Mouse (Mus musculus) lung, embryonic 15.5 days (tissue): Measurements from ENCODE around the gene Ascc3. TPM values are rescaled to one million over a fixed set of nuclear protein-coding genes. Genes with fewer than 3 reads are reported as not detected.

ENCODE experiments used
- ATAC-seq: fragments of 200-750 bp; cut with Nextera tagmentation; 2 replicates; pipeline ENCODE4 v1.8.0; 2017; ENCODE audit warnings: moderate number of reproducible peaks, borderline replicate concordance; ENCODE audit not compliant: low FRiP score, low TSS enrichment; ENCODE audit errors: extremely low read depth
- H3K27ac ChIP-seq: fragments of 300-500 bp; sonication (generic); 2 replicates; pipeline ENCODE4 v1.5.1; 2015; ENCODE audit warnings: moderate library complexity, mild to moderate bottlenecking, inconsistent platforms
- H3K27me3 ChIP-seq: fragments of 300-500 bp; sonication (generic); 2 replicates; pipeline ENCODE4 v1.6.1; 2015; ENCODE audit warnings: inconsistent platforms
- H3K36me3 ChIP-seq: fragments of 300-500 bp; sonication (generic); 2 replicates; pipeline ENCODE4 v1.6.1; 2015; ENCODE audit warnings: inconsistent platforms
- H3K4me1 ChIP-seq: fragments of 300-500 bp; sonication (generic); 2 replicates; pipeline ENCODE4 v1.6.1; 2015; ENCODE audit warnings: inconsistent platforms
- H3K4me2 ChIP-seq: fragments of 300-500 bp; sonication (generic); 2 replicates; pipeline ENCODE4 v1.6.1; 2015; ENCODE audit warnings: inconsistent platforms, mild to moderate bottlenecking, moderate library complexity
- H3K4me3 ChIP-seq: fragments of 300-500 bp; sonication (generic); 2 replicates; pipeline ENCODE4 v1.5.1; 2015; ENCODE audit warnings: mild to moderate bottlenecking, inconsistent platforms
- H3K9ac ChIP-seq: fragments of 300-500 bp; sonication (generic); 2 replicates; pipeline ENCODE4 v1.6.1; 2015; ENCODE audit warnings: inconsistent platforms
- H3K9me3 ChIP-seq: fragments of 300-500 bp; sonication (generic); 2 replicates; pipeline ENCODE4 v1.6.1; 2016; ENCODE audit warnings: inconsistent platforms
- WGBS: fragments of 180-500 bp; shearing (Covaris S2); methylation state at CpG from one replicate; pipeline ENCODE4 v1.1.7; 2015; 5-methylcytosine and 5-hydroxymethylcytosine counted together
- polyA plus RNA-seq: library from polyadenylated mRNA; unstranded; fragments of >200 nt; fragmentation: Nextera tagmentation; extraction: Ambion mirVana; gene quantifications from 2 replicates; pipeline ENCODE4 v1.2.1, GENCODE M21; 2015

Gene Ascc3
- polyA plus RNA-seq, 1 experiment from 2014 or later, result 21.5 TPM

- Histone ChIP-seq H3K27ac (no peak overlapping the region), H3K4me1 (no peaks in the 10 kb centered on the region), H3K4me3 (no peak overlapping the region), H3K9ac (no peak overlapping the region), H3K9me3 (no peaks in the 10 kb centered on the region), H3K27me3 (no peaks in the 10 kb centered on the region), H3K36me3 (no peaks in the 10 kb centered on the region), H3K4me2 (no peak overlapping the region)
- 72% methylated on average over 7 of the region's 7 CpGs for WGBS
- no peak for ATAC-seq
Observed at GRCm38 (mm10) chr10:50763457-50764310, 171.2 kb downstream of the Ascc3 start.

GRCm38 (mm10) chr10:50772811-50773210 lies 180.3 kb downstream of the Ascc3 start:
- Histone ChIP-seq H3K27me3 (no peaks in the 10 kb centered on the region), H3K4me1 (no peaks in the 10 kb centered on the region), H3K9me3 (no peaks in the 10 kb centered on the region), H3K4me2 (no peak overlapping the region), H3K9ac (no peak overlapping the region), H3K36me3 (no peaks in the 10 kb centered on the region), H3K27ac (no peak overlapping the region), H3K4me3 (no peak overlapping the region)
- no peak for ATAC-seq
- 62% methylated on average over 2 of the region's 2 CpGs for WGBS

GRCm38 (mm10) chr10:50773846-50774245 lies 181.4 kb downstream of the Ascc3 start:
- Histone ChIP-seq H3K27me3 (no peaks in the 10 kb centered on the region), H3K9ac (no peak overlapping the region), H3K9me3 (no peaks in the 10 kb centered on the region), H3K4me2 (no peak overlapping the region), H3K4me1 (no peaks in the 10 kb centered on the region), H3K27ac (no peak overlapping the region), H3K4me3 (no peak overlapping the region), H3K36me3 (no peaks in the 10 kb centered on the region)
- no peak for ATAC-seq
- WGBS, result 71% methylated on average over 2 of the region's 2 CpGs

GRCm38 (mm10) chr10:50792840-50793239 lies 200.4 kb downstream of the Ascc3 start:
- Histone ChIP-seq H3K27me3 (no peaks in the 10 kb centered on the region), H3K4me3 (no peak overlapping the region), H3K36me3 (no peaks in the 10 kb centered on the region), H3K9me3 (no peaks in the 10 kb centered on the region), H3K4me2 (no peak overlapping the region), H3K27ac (no peak overlapping the region), H3K4me1 (no peaks in the 10 kb centered on the region), H3K9ac (no peak overlapping the region)
- ATAC-seq, result no peak
- 48% methylated on average over 5 of the region's 5 CpGs for whole genome bisulfite sequencing

- H3K4me3 ChIP-seq, result no peak overlapping the region
- H3K4me1 ChIP-seq, result no peaks in the 10 kb centered on the region
- H3K4me2 ChIP-seq, result no peak overlapping the region
- 42% methylated on average over 2 of the region's 2 CpGs for WGBS
- no peak overlapping the region for H3K9ac ChIP-seq
- ATAC-seq, result peak; percentile 55; the same call in 1 of the 2 replicates
- H3K27me3 ChIP-seq, result no peaks in the 10 kb centered on the region
- peak overlapping the region; percentile 33; the same call in 1 of the 2 replicates for H3K27ac ChIP-seq
- no peaks in the 10 kb centered on the region for H3K9me3 ChIP-seq
- H3K36me3 ChIP-seq, result no peaks in the 10 kb centered on the region
Observed at GRCm38 (mm10) chr10:50801594-50801993, 209.1 kb downstream of the Ascc3 start.

- Histone ChIP-seq H3K9me3 (no peaks in the 10 kb centered on the region), H3K36me3 (no peaks in the 10 kb centered on the region), H3K27me3 (no peaks in the 10 kb centered on the region), H3K4me1 (no peaks in the 10 kb centered on the region), H3K27ac (no peak overlapping the region; the same call in 1 of the 2 replicates), H3K9ac (no peak overlapping the region), H3K4me2 (no peak overlapping the region), H3K4me3 (no peak overlapping the region)
- 66% methylated on average over 2 of the region's 2 CpGs for WGBS
- ATAC-seq, result no peak
Observed at GRCm38 (mm10) chr10:50802380-50802779, 209.9 kb downstream of the Ascc3 start.

GRCm38 (mm10) chr10:50806166-50806565 lies 213.7 kb downstream of the Ascc3 start:
- no peak for ATAC-seq
- Histone ChIP-seq H3K9ac (no peak overlapping the region), H3K4me2 (no peak overlapping the region), H3K36me3 (no peaks in the 10 kb centered on the region), H3K9me3 (no peaks in the 10 kb centered on the region), H3K4me3 (no peak overlapping the region), H3K27me3 (no peaks in the 10 kb centered on the region), H3K4me1 (no peaks in the 10 kb centered on the region), H3K27ac (no peak overlapping the region)
- WGBS, result 71% methylated on average over 2 of the region's 2 CpGs

GRCm38 (mm10) chr10:50822363-50822762 lies 229.9 kb downstream of the Ascc3 start:
- Histone ChIP-seq H3K27me3 (no peaks in the 10 kb centered on the region), H3K9ac (no peak overlapping the region), H3K27ac (no peak overlapping the region), H3K4me3 (no peak overlapping the region), H3K4me1 (no peaks in the 10 kb centered on the region), H3K4me2 (no peak overlapping the region), H3K36me3 (no peaks in the 10 kb centered on the region), H3K9me3 (no peaks in the 10 kb centered on the region)
- ATAC-seq, result no peak
- WGBS, result 82% methylated on average over 1 of the region's 1 CpGs

GRCm38 (mm10) chr10:50826829-50827228 lies 234.4 kb downstream of the Ascc3 start:
- no peaks in the 10 kb centered on the region for H3K27me3 ChIP-seq
- H3K9ac ChIP-seq, result no peak overlapping the region

GRCm38 (mm10) chr10:50834533-50834932 lies 242.1 kb downstream of the Ascc3 start:
- ATAC-seq, result no peak
- H3K9ac ChIP-seq, result no peak overlapping the region
- WGBS, result 72% methylated on average over 2 of the region's 2 CpGs
- H3K9me3 ChIP-seq, result no peaks in the 10 kb centered on the region
- H3K27me3 ChIP-seq, result no peaks in the 10 kb centered on the region
- H3K4me1 ChIP-seq, result no peaks in the 10 kb centered on the region
- H3K36me3 ChIP-seq, result no peaks in the 10 kb centered on the region
- H3K27ac ChIP-seq, result no peak overlapping the region
- no peak overlapping the region for H3K4me3 ChIP-seq
- no peak overlapping the region for H3K4me2 ChIP-seq

More at GRCm38 (mm10) chr10:50826829-50827228, 234.4 kb downstream of the Ascc3 start:
- Histone ChIP-seq H3K9me3 (no peaks in the 10 kb centered on the region), H3K4me3 (no peak overlapping the region), H3K4me1 (no peaks in the 10 kb centered on the region), H3K27ac (no peak overlapping the region), H3K4me2 (no peak overlapping the region), H3K36me3 (no peaks in the 10 kb centered on the region)
- ATAC-seq, result no peak

- no peaks in the 10 kb centered on the region for H3K9me3 ChIP-seq
- no peaks in the 10 kb centered on the region for H3K27me3 ChIP-seq
- WGBS, result 87% methylated on average over 3 of the region's 3 CpGs
- no peak overlapping the region for H3K4me2 ChIP-seq
- ATAC-seq, result no peak
- no peaks in the 10 kb centered on the region for H3K4me1 ChIP-seq
- H3K36me3 ChIP-seq, result 0 out of 2 replicates have a peak, but pooled peaks cover 7% of the 10 kb centered on the region
- no peak overlapping the region for H3K4me3 ChIP-seq
- no peak overlapping the region for H3K9ac ChIP-seq
- no peak overlapping the region for H3K27ac ChIP-seq
Observed at GRCm38 (mm10) chr10:50843363-50843762, 250.9 kb downstream of the Ascc3 start.

GRCm38 (mm10) chr10:50868202-50868601 lies 275.7 kb downstream of the Ascc3 start:
- Histone ChIP-seq H3K27ac (no peak overlapping the region), H3K9me3 (no peaks in the 10 kb centered on the region), H3K9ac (no peak overlapping the region), H3K36me3 (no peaks in the 10 kb centered on the region), H3K27me3 (no peaks in the 10 kb centered on the region), H3K4me1 (no peaks in the 10 kb centered on the region), H3K4me3 (no peak overlapping the region), H3K4me2 (no peak overlapping the region)
- WGBS, result 62% methylated on average over 4 of the region's 4 CpGs
- ATAC-seq, result no peak
